Mouse (Mus musculus): ENCODE measurements around the gene Gm49661. TPM values are rescaled to one million over a fixed set of nuclear protein-coding genes. Genes with fewer than 3 reads are reported as not detected.

The Gm49661 gene
- polyA plus RNA-seq, 1 experiment from 2014 or later = not detected

Small RNA genes lying within 50 kb of the gene (microRNA-seq; reads per million reads assigned to microRNA genes)
- not detected for gene Gm24197

Other genes with a start within 250 kb of the Gm49661 start
- gene G430095P16Rik, start 246.4 kb downstream of the Gm49661 start, polyA plus RNA-seq (2015; fragmentation: Nextera tagmentation; extraction: Ambion mirVana) = 0.97 and 1.8 TPM in 2 replicates
- 48.6 and 54.0 TPM in 2 replicates for gene Nfix, start 169.1 kb downstream of the Gm49661 start, polyA plus RNA-seq (2015; fragmentation: Nextera tagmentation; extraction: Ambion mirVana)
- gene Dand5, start 146.6 kb downstream of the Gm49661 start, polyA plus RNA-seq (2015; fragmentation: Nextera tagmentation; extraction: Ambion mirVana) = 12.3 and 13.4 TPM in 2 replicates
- gene Gadd45gip1, start 137.9 kb downstream of the Gm49661 start, polyA plus RNA-seq (2015; fragmentation: Nextera tagmentation; extraction: Ambion mirVana) = 35.5 and 36.1 TPM in 2 replicates
- gene Rad23a, start 128.8 kb downstream of the Gm49661 start, polyA plus RNA-seq (2015; fragmentation: Nextera tagmentation; extraction: Ambion mirVana) = 88.2 and 91.7 TPM in 2 replicates
- 669 and 673 TPM in 2 replicates for gene Calr, start 122.5 kb downstream of the Gm49661 start, polyA plus RNA-seq (2015; fragmentation: Nextera tagmentation; extraction: Ambion mirVana)
- 126 and 127 TPM in 2 replicates for gene Farsa, start 112.4 kb downstream of the Gm49661 start, polyA plus RNA-seq (2015; fragmentation: Nextera tagmentation; extraction: Ambion mirVana)
- gene Syce2, start 97.3 kb downstream of the Gm49661 start, polyA plus RNA-seq (2015; fragmentation: Nextera tagmentation; extraction: Ambion mirVana) = 18.4 and 22.0 TPM in 2 replicates
- gene Gcdh, start 75.5 kb downstream of the Gm49661 start, polyA plus RNA-seq (2015; fragmentation: Nextera tagmentation; extraction: Ambion mirVana) = 36.1 and 37.1 TPM in 2 replicates
- gene Klf1, start 67.5 kb downstream of the Gm49661 start, polyA plus RNA-seq (2015; fragmentation: Nextera tagmentation; extraction: Ambion mirVana) = 0.65 and 0.79 TPM in 2 replicates
- 7.1 and 7.6 TPM in 2 replicates for gene Dnase2a, start 60.9 kb downstream of the Gm49661 start, polyA plus RNA-seq (2015; fragmentation: Nextera tagmentation; extraction: Ambion mirVana)
- 76.2 and 84.8 TPM in 2 replicates for gene Mast1, start 32.1 kb downstream of the Gm49661 start, polyA plus RNA-seq (2015; fragmentation: Nextera tagmentation; extraction: Ambion mirVana)
- 2.8 and 3.4 TPM in 2 replicates for gene Rtbdn, start 22.4 kb downstream of the Gm49661 start, polyA plus RNA-seq (2015; fragmentation: Nextera tagmentation; extraction: Ambion mirVana)
- 1,276 and 1,344 TPM in 2 replicates for gene Prdx2, start 154 bp upstream of the Gm49661 start, polyA plus RNA-seq (2015; fragmentation: Nextera tagmentation; extraction: Ambion mirVana)
- gene Rnaseh2a, start 334 bp upstream of the Gm49661 start, polyA plus RNA-seq (2015; fragmentation: Nextera tagmentation; extraction: Ambion mirVana) = 54.2 and 54.7 TPM in 2 replicates
- gene Junb, start 9.3 kb upstream of the Gm49661 start, polyA plus RNA-seq (2015; fragmentation: Nextera tagmentation; extraction: Ambion mirVana) = 5.5 and 6.8 TPM in 2 replicates
- 38.9 and 41.1 TPM in 2 replicates for gene Hook2, start 21.2 kb upstream of the Gm49661 start, polyA plus RNA-seq (2015; fragmentation: Nextera tagmentation; extraction: Ambion mirVana)
- gene Best2, start 45.1 kb upstream of the Gm49661 start, polyA plus RNA-seq (2015; fragmentation: Nextera tagmentation; extraction: Ambion mirVana) = not detected in 2 replicates
- 146 and 159 TPM in 2 replicates for gene Asna1, start 55.8 kb upstream of the Gm49661 start, polyA plus RNA-seq (2015; fragmentation: Nextera tagmentation; extraction: Ambion mirVana)
- 121 and 124 TPM in 2 replicates for gene Trir, start 57.4 kb upstream of the Gm49661 start, polyA plus RNA-seq (2015; fragmentation: Nextera tagmentation; extraction: Ambion mirVana)
- gene Tnpo2, start 67.5 kb upstream of the Gm49661 start, polyA plus RNA-seq (2015; fragmentation: Nextera tagmentation; extraction: Ambion mirVana) = 64.2 and 71.0 TPM in 2 replicates
- 84.5 and 86.2 TPM in 2 replicates for gene Fbxw9, start 90.6 kb upstream of the Gm49661 start, polyA plus RNA-seq (2015; fragmentation: Nextera tagmentation; extraction: Ambion mirVana)
- gene Gm5741, start 98.5 kb upstream of the Gm49661 start, polyA plus RNA-seq (2015; fragmentation: Nextera tagmentation; extraction: Ambion mirVana) = 0.89 and 2.0 TPM in 2 replicates
- gene Dhps, start 102.3 kb upstream of the Gm49661 start, polyA plus RNA-seq (2015; fragmentation: Nextera tagmentation; extraction: Ambion mirVana) = 111 and 112 TPM in 2 replicates
- gene Wdr83os, start 111.3 kb upstream of the Gm49661 start, polyA plus RNA-seq (2015; fragmentation: Nextera tagmentation; extraction: Ambion mirVana) = 135 TPM in 2 replicates
- 60.3 and 66.9 TPM in 2 replicates for gene Wdr83, start 111.9 kb upstream of the Gm49661 start, polyA plus RNA-seq (2015; fragmentation: Nextera tagmentation; extraction: Ambion mirVana)
- gene Man2b1, start 113.8 kb upstream of the Gm49661 start, polyA plus RNA-seq (2015; fragmentation: Nextera tagmentation; extraction: Ambion mirVana) = 19.8 and 20.0 TPM in 2 replicates
- gene Zfp791, start 153.7 kb upstream of the Gm49661 start, polyA plus RNA-seq (2015; fragmentation: Nextera tagmentation; extraction: Ambion mirVana) = 4.2 and 4.6 TPM in 2 replicates
- not detected in 2 replicates for gene Cks1brt, start 182.5 kb upstream of the Gm49661 start, polyA plus RNA-seq (2015; fragmentation: Nextera tagmentation; extraction: Ambion mirVana)

Measured in midbrain, embryonic 15.5 days (tissue).